Mouse (Mus musculus) right cerebral cortex, adult 18-20 months (tissue): ENCODE data around the gene Mup1.
"Not testable (repeated sequence)": the region's sequence is repeated elsewhere in the genome, so short reads cannot be mapped to it uniquely, and the experiment has no call there.

Source experiments
- DNase-seq: peaks from one replicate; pipeline ENCODE4 v3.0.0; 2022; ENCODE audit warnings: mixed read lengths

Mup1 gene

DNA sequence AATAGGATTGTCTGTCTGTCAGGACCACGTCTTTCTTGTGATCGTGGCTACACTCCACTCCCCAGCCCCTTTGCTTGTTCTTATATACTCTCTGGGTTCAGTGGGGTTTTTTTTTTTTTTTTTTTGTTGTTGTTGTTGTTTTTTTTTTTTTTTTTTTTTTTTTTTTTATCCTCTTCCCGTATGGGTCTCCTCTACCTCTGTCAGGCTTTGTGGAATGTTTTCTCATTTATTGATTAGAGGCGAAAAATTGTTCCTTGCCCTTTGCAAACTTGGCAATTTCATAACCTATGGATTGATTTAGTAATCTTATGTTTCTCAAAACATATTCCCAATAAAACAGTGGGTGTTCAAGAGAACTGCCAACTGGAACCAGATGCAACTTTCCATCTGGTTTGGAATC is at the start of gene Mup1:
Gene Mup1 (minus strand): TSS at position 101 of the 400 bp plus-strand sequence.
- not testable (repeated sequence) for DNase-seq
